Mouse (Mus musculus) midbrain, embryonic 14.5 days (tissue): Measurements from ENCODE around the gene F5. TPM values are rescaled to one million over a fixed set of nuclear protein-coding genes. Genes with fewer than 3 reads are reported as not detected.

Experiments
- ATAC-seq: fragments of 200-750 bp; cut with Nextera tagmentation; 2 replicates; pipeline ENCODE4 v1.8.0; 2017; ENCODE audit warnings: moderate number of reproducible peaks, moderate library complexity; ENCODE audit not compliant: low FRiP score, low TSS enrichment
- DNase-seq: peaks from one replicate; pipeline ENCODE4 v3.0.0-alpha.2; 2015
- H3K27ac ChIP-seq: fragments of 300-500 bp; sonication (generic); replicated peaks from 2 replicates; pipeline ENCODE4 v1.5.1; 2014; ENCODE audit warnings: mild to moderate bottlenecking, low read depth, low read length, moderate library complexity
- H3K27me3 ChIP-seq: fragments of 300-500 bp; sonication (generic); 2 replicates; pipeline ENCODE4 v1.6.1; 2014; ENCODE audit warnings: low read length, control low read depth, mixed read lengths; ENCODE audit not compliant: control insufficient read depth, insufficient read depth
- H3K36me3 ChIP-seq: fragments of 300-500 bp; sonication (generic); 2 replicates; pipeline ENCODE4 v1.6.1; 2014; ENCODE audit warnings: low read length, control low read depth; ENCODE audit not compliant: control insufficient read depth, insufficient read depth
- H3K4me1 ChIP-seq: fragments of 300-500 bp; sonication (generic); 2 replicates; pipeline ENCODE4 v1.6.1; 2014; ENCODE audit warnings: mild to moderate bottlenecking, antibody characterized with exemption, low read length, control low read depth; ENCODE audit not compliant: control insufficient read depth, insufficient read depth
- H3K4me2 ChIP-seq: fragments of 300-500 bp; sonication (generic); 2 replicates; pipeline ENCODE4 v1.6.1; 2014; ENCODE audit warnings: mild to moderate bottlenecking, low read length, moderate library complexity
- H3K4me3 ChIP-seq: fragments of 300-500 bp; sonication (generic); replicated peaks from 2 replicates; pipeline ENCODE4 v1.5.1; 2014; ENCODE audit warnings: low read depth, low read length
- H3K9ac ChIP-seq: fragments of 300-500 bp; sonication (generic); replicated peaks from 2 replicates; pipeline ENCODE4 v1.6.1; 2014; ENCODE audit warnings: mild to moderate bottlenecking, low read length, moderate library complexity
- H3K9me3 ChIP-seq: fragments of 300-500 bp; sonication (generic); 2 replicates; pipeline ENCODE4 v1.6.1; 2016; ENCODE audit warnings: low read length, control low read depth, mixed read lengths; ENCODE audit not compliant: control insufficient read depth
- WGBS: fragments of 180-500 bp; shearing (Covaris S2); extraction: QIAGEN DNeasy Blood & Tissue Kit; methylation state at CpG from one replicate; pipeline ENCODE4 v1.1.7; 2014; 5-methylcytosine and 5-hydroxymethylcytosine counted together
- polyA plus RNA-seq: library from polyadenylated mRNA; unstranded; fragments of >200 nt; fragmentation: Nextera tagmentation; extraction: Ambion mirVana; gene quantifications from 2 replicates; pipeline ENCODE4 v1.2.1, GENCODE M21; 2014

Gene F5
- 0.05 and 0.07 TPM in 2 replicates for polyA plus RNA-seq

DNA sequence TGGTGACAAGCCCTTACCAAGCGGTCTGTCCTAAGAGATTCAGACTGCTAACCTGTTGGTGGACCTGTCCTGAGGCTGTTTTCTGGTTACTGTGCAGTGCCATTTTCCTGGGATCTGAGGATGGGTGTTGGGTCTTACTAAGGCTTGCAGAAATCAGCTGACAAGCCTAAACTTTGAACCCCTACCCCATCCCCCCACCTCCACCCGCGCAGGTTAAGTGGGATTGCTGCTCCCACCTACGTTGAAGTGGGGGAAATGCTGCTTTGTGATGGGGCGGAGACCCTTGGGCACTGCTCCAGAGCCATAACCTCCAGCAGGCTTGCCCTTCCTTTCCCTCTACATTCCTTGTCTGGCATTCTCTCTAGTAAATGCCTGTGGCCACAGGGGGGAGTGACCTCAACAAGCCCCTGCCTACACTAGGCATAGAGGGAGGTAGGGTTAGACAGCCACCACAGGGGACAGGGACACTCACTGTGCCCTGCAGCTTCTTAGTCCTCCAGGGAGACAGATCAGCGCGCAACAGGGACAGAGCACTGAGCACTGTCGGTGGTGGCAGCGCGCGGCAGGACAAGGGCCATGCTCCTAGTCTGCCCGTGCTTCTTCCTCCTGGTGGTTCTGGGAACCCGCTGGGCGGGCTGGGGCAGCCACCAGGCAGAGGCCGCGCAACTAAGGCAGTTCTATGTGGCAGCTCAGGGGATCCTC lies at the start of gene F5:
TSS of gene F5 (plus strand) at position 452 of the 702 bp plus-strand sequence.
- H3K9ac ChIP-seq = no peak within 1 kb of the TSS
- WGBS = 14% methylated on average over 16 of the region's 16 CpGs
- H3K27me3 ChIP-seq = no peaks in the 10 kb centered on the region
- no peak within 1 kb of the TSS for H3K27ac ChIP-seq
- DNase-seq = no peak
- H3K36me3 ChIP-seq = no peaks in the 10 kb centered on the region
- no peaks in the 10 kb centered on the region for H3K4me1 ChIP-seq
- no peak for ATAC-seq
- no peaks in the 10 kb centered on the region for H3K9me3 ChIP-seq
- no peak within 1 kb of the TSS for H3K4me3 ChIP-seq
- no peak within 1 kb of the TSS for H3K4me2 ChIP-seq

DNA sequence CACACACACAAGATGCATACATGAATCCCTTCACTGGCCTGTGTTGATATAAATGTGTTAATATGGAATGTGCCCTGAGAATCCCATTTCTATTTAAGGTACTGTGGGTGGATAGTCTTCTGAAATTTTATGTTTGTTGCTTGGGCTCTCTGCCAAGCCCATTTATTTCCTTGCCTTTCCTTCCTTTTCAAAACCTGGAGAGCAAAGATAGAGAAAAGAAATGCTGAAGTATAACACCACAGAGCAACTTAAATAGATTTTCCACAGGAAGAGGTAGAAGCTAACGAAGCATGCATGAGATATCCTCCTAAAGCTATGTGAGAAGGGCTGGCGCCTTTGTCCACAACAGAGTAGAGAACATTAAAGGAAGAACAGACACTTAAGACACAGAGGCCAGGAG lies 41.9 kb upstream of the F5 start:
- H3K9me3 ChIP-seq = no peaks in the 10 kb centered on the region
- 83% methylated on average over 2 of the region's 2 CpGs for WGBS
- DNase-seq (no peak), ATAC-seq (no peak)
- no peak overlapping the region for H3K27ac ChIP-seq
- H3K4me2 ChIP-seq = no peak overlapping the region
- H3K9ac ChIP-seq = no peak overlapping the region
- H3K4me1 ChIP-seq = no peaks in the 10 kb centered on the region
- H3K4me3 ChIP-seq = no peak overlapping the region
- H3K27me3 ChIP-seq = no peaks in the 10 kb centered on the region
- no peaks in the 10 kb centered on the region for H3K36me3 ChIP-seq

DNA sequence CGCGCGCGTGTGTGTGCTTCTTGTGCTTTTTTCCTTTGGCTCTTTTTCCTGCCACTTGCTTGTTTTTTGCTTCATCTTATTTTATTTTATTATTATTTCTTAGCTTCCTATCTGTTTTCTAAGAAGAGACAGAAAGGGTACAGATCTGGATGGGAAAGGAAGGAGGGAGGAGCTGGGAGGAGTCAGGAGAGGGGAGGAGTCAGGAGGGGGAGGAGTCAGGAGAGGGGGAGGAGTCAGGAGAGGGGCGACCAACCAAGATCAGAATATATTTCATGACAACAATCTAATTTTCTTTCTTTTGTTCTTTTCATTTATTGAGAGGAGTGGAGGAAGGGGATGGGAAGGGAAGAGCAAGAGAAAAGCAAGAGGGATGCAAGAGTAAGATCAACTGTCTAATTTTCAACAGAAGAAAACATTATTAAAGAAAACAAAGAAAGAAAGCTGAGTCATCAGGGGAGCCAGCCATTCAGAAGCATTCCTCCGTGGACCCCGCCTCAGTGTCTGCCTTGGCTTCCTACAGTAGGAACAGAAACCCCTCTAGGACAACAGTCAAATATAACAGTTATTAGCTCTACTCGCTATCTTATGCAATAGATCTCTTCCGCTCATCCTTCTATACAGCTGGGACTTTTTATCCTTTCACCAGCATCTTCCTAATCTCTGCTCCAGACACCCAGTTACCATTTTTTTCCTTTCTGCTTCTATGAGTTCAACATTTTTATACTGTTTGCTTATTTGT lies 40.9 kb upstream of the F5 start:
- Histone ChIP-seq H3K4me1 (no peaks in the 10 kb centered on the region), H3K9ac (no peak overlapping the region), H3K4me2 (no peak overlapping the region), H3K27me3 (no peaks in the 10 kb centered on the region), H3K36me3 (no peaks in the 10 kb centered on the region), H3K9me3 (no peaks in the 10 kb centered on the region), H3K27ac (no peak overlapping the region), H3K4me3 (no peak overlapping the region)
- DNase-seq (no peak), ATAC-seq (no peak)
- WGBS = 93% methylated on average over 9 of the region's 9 CpGs

DNA sequence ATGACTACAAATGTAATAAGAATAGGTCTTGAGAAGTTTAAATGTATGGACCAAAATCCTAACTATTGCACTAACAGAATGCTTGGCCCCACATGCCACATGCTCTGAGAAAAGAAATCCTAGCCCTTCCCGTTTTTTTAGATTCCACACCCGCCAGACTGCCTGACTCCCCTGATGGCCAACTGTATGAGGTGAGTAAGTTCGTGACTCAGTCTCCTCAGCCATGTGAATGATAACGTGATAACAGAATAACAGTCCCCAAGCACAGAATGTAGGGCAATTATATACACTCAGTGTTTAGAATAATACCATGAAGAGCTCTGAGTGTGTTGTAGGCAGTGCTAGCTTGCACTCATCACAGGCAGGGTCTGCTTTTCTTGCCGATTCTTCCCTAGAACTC lies 37.4 kb upstream of the F5 start:
- H3K4me2 ChIP-seq = no peak overlapping the region
- H3K27me3 ChIP-seq = no peaks in the 10 kb centered on the region
- no peaks in the 10 kb centered on the region for H3K9me3 ChIP-seq
- DNase-seq = no peak
- H3K4me3 ChIP-seq = no peak overlapping the region
- ATAC-seq = no peak
- WGBS = 86% methylated on average over 5 of the region's 5 CpGs
- no peak overlapping the region for H3K27ac ChIP-seq
- H3K36me3 ChIP-seq = no peaks in the 10 kb centered on the region
- H3K4me1 ChIP-seq = no peaks in the 10 kb centered on the region
- H3K9ac ChIP-seq = no peak overlapping the region

DNA sequence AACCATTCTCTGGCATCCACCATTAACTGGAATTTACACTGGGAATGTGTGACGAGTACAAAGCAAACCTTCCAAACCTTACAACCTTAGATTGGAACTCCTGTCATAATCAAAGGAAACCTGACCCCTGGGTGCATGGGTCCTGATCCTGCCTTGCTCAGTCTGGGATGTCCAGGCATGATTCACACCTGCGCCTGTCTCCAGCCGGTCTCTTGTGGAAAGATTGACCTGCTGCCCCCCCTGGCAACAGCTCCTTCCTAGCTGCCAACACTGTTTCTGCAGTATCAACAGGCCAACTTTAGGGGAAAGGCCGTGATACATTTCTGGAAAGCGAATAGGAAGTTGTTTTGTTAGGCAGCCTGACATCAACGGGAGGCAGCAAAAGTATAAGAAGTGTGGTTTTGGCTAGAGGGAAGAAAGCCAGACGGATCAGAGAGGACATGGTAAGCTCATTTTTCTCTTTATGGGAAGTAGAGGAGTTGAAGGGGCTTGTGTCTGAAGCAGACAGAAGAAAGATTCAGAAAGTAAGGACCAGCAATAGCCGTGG lies 36.6 kb upstream of the F5 start, which contains the start of gene Selp:
TSS of gene Selp (plus strand) at position 318 of the 547 bp plus-strand sequence.
- 85% methylated on average over 8 of the region's 8 CpGs for WGBS
- H3K27me3 ChIP-seq = no peaks in the 10 kb centered on the region
- DNase-seq = no peak

DNA sequence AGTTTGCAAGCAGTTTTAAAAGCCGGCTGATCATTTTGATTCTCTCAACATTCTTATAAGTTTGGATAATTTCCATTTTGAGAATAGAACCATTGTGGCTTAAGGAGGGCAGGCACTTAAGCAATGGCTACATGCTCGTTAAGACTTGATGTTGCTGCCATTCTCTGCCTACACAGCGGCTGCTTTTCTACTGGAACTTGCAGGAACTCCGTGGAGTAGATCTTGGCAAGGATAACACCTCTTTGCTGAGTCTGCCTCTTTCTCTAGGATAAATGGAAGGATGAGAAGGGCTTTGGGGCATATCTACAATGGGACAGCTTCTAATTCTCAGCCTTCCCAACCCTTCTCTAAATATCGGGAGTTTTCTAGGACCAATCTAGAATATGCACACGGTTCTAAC lies 36.0 kb upstream of the F5 start:
- H3K36me3 ChIP-seq = no peaks in the 10 kb centered on the region
- no peak overlapping the region for H3K4me2 ChIP-seq
- no peaks in the 10 kb centered on the region for H3K9me3 ChIP-seq
- H3K27ac ChIP-seq = no peak overlapping the region
- 78% methylated on average over 6 of the region's 6 CpGs for WGBS
- H3K4me1 ChIP-seq = no peaks in the 10 kb centered on the region
- H3K27me3 ChIP-seq = no peaks in the 10 kb centered on the region
- no peak overlapping the region for H3K9ac ChIP-seq
- DNase-seq (no peak), ATAC-seq (no peak)
- no peak overlapping the region for H3K4me3 ChIP-seq

More for the DNA sequence above, 36.6 kb upstream of the F5 start, which contains the start of gene Selp:
- Histone ChIP-seq H3K27ac (no peak within 1 kb of the TSS), H3K36me3 (no peaks in the 10 kb centered on the region), H3K4me2 (no peak within 1 kb of the TSS), H3K4me1 (no peaks in the 10 kb centered on the region), H3K4me3 (no peak within 1 kb of the TSS), H3K9me3 (no peaks in the 10 kb centered on the region), H3K9ac (no peak within 1 kb of the TSS)
- ATAC-seq = no peak

DNA sequence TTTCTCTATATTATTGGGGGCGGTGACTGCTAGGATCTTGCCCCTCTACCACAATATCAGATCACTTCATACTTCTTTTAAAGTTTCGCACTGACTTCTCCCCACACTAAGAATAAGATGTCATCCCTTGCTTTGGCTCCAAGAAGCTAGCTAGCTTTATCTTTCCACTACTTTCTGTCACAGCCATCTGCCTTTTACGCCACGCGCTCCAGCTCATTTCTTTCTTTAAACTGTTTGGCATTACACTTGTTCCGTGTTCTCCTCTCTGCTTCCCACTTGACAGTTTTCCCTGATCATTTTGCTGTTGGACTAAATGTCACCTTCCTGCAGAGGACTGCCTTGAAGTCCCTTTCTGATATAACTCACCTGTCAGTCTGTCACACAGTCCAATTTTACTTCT lies 33.8 kb upstream of the F5 start:
- Histone ChIP-seq H3K4me3 (no peak overlapping the region), H3K4me2 (no peak overlapping the region), H3K36me3 (no peaks in the 10 kb centered on the region), H3K27ac (no peak overlapping the region), H3K27me3 (no peaks in the 10 kb centered on the region), H3K4me1 (no peaks in the 10 kb centered on the region), H3K9me3 (no peaks in the 10 kb centered on the region), H3K9ac (no peak overlapping the region)
- DNase-seq (no peak), ATAC-seq (no peak)
- 94% methylated on average over 6 of the region's 6 CpGs for WGBS

DNA sequence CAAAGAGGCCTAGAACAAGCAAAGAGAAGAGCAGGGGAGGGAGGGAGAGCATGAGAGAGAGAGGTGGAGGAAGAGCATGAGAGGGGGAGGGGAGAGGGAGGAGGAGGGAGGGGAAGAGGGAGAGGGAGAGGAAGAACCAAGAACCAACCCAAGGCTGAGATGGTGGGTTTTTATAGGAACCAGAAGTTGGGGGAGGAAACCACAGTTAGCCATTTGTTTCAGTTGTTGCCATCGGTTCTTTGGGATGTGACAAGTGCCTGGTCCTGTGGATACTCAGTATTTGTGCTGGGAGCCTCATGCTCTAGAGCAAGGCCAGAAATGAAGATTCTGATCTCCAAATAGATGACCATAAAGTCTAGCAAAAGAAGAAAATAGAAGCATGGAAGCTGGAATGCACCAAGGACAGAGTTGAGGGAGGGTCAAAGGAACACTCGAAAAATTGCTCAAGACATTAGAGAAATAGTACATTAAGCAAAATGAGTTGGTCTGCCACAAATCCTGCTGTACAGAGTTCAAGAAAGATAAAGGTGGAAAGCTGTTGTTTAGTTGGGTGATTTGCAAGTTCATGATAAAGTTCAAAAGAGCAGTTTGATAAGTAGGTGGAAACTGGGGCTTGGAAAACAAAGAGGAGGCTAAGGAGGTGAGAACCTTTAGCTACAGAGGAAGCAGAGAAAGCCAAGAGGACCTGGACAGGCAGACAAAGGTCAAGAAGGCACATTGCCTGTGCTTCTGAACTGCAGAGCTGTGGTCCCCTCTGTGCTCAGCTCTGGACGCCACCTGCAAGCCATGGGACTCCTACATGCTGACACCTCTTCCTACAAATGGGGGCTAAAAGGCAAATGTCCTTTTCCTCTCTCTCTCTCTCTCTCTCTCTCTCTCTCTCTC lies 31.5 kb upstream of the F5 start:
- no peak overlapping the region for H3K9ac ChIP-seq
- ATAC-seq = no peak
- no peak overlapping the region for H3K4me3 ChIP-seq
- 84% methylated on average over 3 of the region's 3 CpGs for WGBS
- no peaks in the 10 kb centered on the region for H3K4me1 ChIP-seq
- no peaks in the 10 kb centered on the region for H3K36me3 ChIP-seq
- H3K9me3 ChIP-seq = no peaks in the 10 kb centered on the region
- H3K27ac ChIP-seq = no peak overlapping the region
- H3K4me2 ChIP-seq = no peak overlapping the region
- H3K27me3 ChIP-seq = no peaks in the 10 kb centered on the region
- DNase-seq = no peak
